Mouse (Mus musculus) retina, postnatal 1 day (tissue): ENCODE measurements at regions not wholly inside any gene's neighbourhood (a gene's known extent, or its start where the extent isn't known, plus 50 kb on each side); places are given as distances from the start of the nearest gene placed in this dataset.
A peak's percentile ranks its signal among the peaks of the same experiment; 100 is the strongest.
"Not testable (repeated sequence)": the region's sequence is repeated elsewhere in the genome, so short reads cannot be mapped to it uniquely, and the experiment has no call there.

Experiments
- DNase-seq: peaks from one replicate; pipeline ENCODE4 v3.0.0-alpha.2; 2012

- DNase-seq, result no peak
Observed at GRCm38 (mm10) chr11:26826194-26826593, 232.4 kb upstream of the Vrk2 start.

GRCm38 (mm10) chr11:26824080-26824727, 230.4 kb upstream of the Vrk2 start:
- DNase-seq, result no peak

- no peak for DNase-seq
Observed at GRCm38 (mm10) chr11:26821091-26821490, 227.3 kb upstream of the Vrk2 start.

- peak; percentile 86 for DNase-seq
Observed at GRCm38 (mm10) chr11:26817316-26817715, 223.5 kb upstream of the Vrk2 start.

- DNase-seq, result peak; percentile 22
Observed at GRCm38 (mm10) chr11:26815104-26815503, 221.3 kb upstream of the Vrk2 start.

- DNase-seq, result no peak
Observed at GRCm38 (mm10) chr11:26814601-26815000, 220.8 kb upstream of the Vrk2 start.

- DNase-seq, result no peak
Observed at GRCm38 (mm10) chr11:26802249-26802941, 208.6 kb upstream of the Vrk2 start.

- DNase-seq, result no peak
Observed at GRCm38 (mm10) chr11:26800296-26800695, 206.5 kb upstream of the Vrk2 start.

- no peak for DNase-seq
Observed at GRCm38 (mm10) chr11:26794629-26794966, 200.8 kb upstream of the Vrk2 start.

- no peak for DNase-seq
Observed at GRCm38 (mm10) chr11:26793928-26794628, 200.3 kb upstream of the Vrk2 start.

GRCm38 (mm10) chr11:26789281-26789680, 195.5 kb upstream of the Vrk2 start:
- DNase-seq, result no peak

GRCm38 (mm10) chr11:26785164-26785563, 191.4 kb upstream of the Vrk2 start:
- peak; percentile 25 for DNase-seq

- peak; percentile 16 for DNase-seq
Observed at GRCm38 (mm10) chr11:26773122-26773796, 179.5 kb upstream of the Vrk2 start.

GRCm38 (mm10) chr11:26755576-26755975, 161.8 kb upstream of the Vrk2 start:
- DNase-seq, result no peak

- no peak for DNase-seq
Observed at GRCm38 (mm10) chr11:26753616-26754015, 159.8 kb upstream of the Vrk2 start.

GRCm38 (mm10) chr11:26742235-26742634, 148.4 kb upstream of the Vrk2 start:
- no peak for DNase-seq

GRCm38 (mm10) chr11:26739732-26740131, 145.9 kb upstream of the Vrk2 start:
- peak; percentile 7 for DNase-seq

- DNase-seq, result no peak
Observed at GRCm38 (mm10) chr11:26726969-26727368, 133.2 kb upstream of the Vrk2 start.

GRCm38 (mm10) chr11:26724963-26725721, 131.3 kb upstream of the Vrk2 start:
- peak; percentile 11 for DNase-seq

- DNase-seq, result no peak
Observed at GRCm38 (mm10) chr11:26722292-26722691, 128.5 kb upstream of the Vrk2 start.

GRCm38 (mm10) chr11:26721173-26721572, 127.4 kb upstream of the Vrk2 start:
- no peak for DNase-seq

GRCm38 (mm10) chr11:26711237-26711636, 117.4 kb upstream of the Vrk2 start:
- not testable (repeated sequence) for DNase-seq

GRCm38 (mm10) chr11:26708636-26709035, 114.8 kb upstream of the Vrk2 start:
- no peak for DNase-seq
